Mouse (Mus musculus) heart, embryonic 12.5 days (tissue): ENCODE data around the gene Qprt. TPM values are rescaled to one million over a fixed set of nuclear protein-coding genes. Genes with fewer than 3 reads are reported as not detected.

Experiments
- ATAC-seq: fragments of 200-750 bp; cut with Nextera tagmentation; 2 replicates; pipeline ENCODE4 v1.8.0; 2017; ENCODE audit warnings: moderate TSS enrichment, moderate library complexity; ENCODE audit not compliant: insufficient number of reproducible peaks, low FRiP score
- H3K27ac ChIP-seq: fragments of 300-500 bp; sonication (generic); 2 replicates; pipeline ENCODE4 v1.5.1; 2016; ENCODE audit warnings: mild to moderate bottlenecking, moderate library complexity; ENCODE audit not compliant: poor library complexity, severe bottlenecking
- H3K27me3 ChIP-seq: fragments of 300-500 bp; sonication (generic); replicated peaks from 2 replicates; pipeline ENCODE4 v1.6.1; 2016; ENCODE audit warnings: mild to moderate bottlenecking, moderate library complexity
- H3K36me3 ChIP-seq: fragments of 300-500 bp; sonication (generic); 2 replicates; pipeline ENCODE4 v1.6.1; 2016; ENCODE audit warnings: mild to moderate bottlenecking, moderate library complexity
- H3K4me1 ChIP-seq: fragments of 300-500 bp; sonication (generic); replicated peaks from 2 replicates; pipeline ENCODE4 v1.6.1; 2016; ENCODE audit warnings: mild to moderate bottlenecking
- H3K4me2 ChIP-seq: fragments of 300-500 bp; sonication (generic); 2 replicates; pipeline ENCODE4 v1.6.1; 2016; ENCODE audit warnings: mild to moderate bottlenecking, moderate library complexity
- H3K4me3 ChIP-seq: fragments of 300-500 bp; sonication (generic); 2 replicates; pipeline ENCODE4 v1.5.1; 2016; ENCODE audit warnings: mild to moderate bottlenecking
- H3K9ac ChIP-seq: fragments of 300-500 bp; sonication (generic); 2 replicates; pipeline ENCODE4 v1.6.1; 2016; ENCODE audit warnings: mild to moderate bottlenecking, moderate library complexity
- H3K9me3 ChIP-seq: fragments of 300-500 bp; sonication (generic); replicated peaks from 2 replicates; pipeline ENCODE4 v1.6.1; 2016; ENCODE audit warnings: mild to moderate bottlenecking, moderate library complexity
- WGBS: fragments of 180-500 bp; shearing (Covaris S2); methylation state at CpG from one replicate; pipeline ENCODE4 v1.1.7; 2016; 5-methylcytosine and 5-hydroxymethylcytosine counted together
- polyA plus RNA-seq: library from polyadenylated mRNA; unstranded; fragments of >200 nt; fragmentation: Nextera tagmentation; extraction: Ambion mirVana; gene quantifications from 2 replicates; pipeline ENCODE4 v1.2.1, GENCODE M21; 2016

The Qprt gene
- polyA plus RNA-seq, 1 experiment from 2014 or later = 5.7 TPM

DNA sequence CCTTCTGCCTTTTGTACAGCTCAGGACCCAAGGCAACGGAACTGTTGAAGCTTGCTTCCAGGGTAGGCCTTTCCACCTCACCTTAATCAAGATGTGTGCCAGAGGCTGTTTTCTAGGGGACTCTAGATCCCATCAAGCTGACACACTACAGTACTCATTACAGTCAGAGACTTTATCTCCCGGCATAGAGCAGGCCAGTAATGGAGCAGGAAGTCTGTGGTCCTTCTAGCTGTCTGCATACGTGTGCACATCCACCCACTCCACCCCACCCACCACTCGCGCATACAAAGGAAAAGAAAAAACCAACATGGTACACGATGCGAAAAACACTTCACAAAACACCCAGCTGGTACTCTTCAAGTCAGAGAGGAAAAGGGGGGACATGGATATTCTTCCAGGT, 22.4 kb upstream of the Qprt start:
- Histone ChIP-seq H3K27ac (no peak overlapping the region), H3K4me2 (no peak overlapping the region), H3K4me1 (peaks cover 8% of the 10 kb centered on the region; the same call in 1 of the 2 replicates), H3K4me3 (no peak overlapping the region), H3K36me3 (no peaks in the 10 kb centered on the region), H3K9me3 (no peaks in the 10 kb centered on the region), H3K27me3 (no peaks in the 10 kb centered on the region), H3K9ac (no peak overlapping the region)
- no peak for ATAC-seq
- 57% methylated on average over 7 of the region's 7 CpGs for WGBS

DNA sequence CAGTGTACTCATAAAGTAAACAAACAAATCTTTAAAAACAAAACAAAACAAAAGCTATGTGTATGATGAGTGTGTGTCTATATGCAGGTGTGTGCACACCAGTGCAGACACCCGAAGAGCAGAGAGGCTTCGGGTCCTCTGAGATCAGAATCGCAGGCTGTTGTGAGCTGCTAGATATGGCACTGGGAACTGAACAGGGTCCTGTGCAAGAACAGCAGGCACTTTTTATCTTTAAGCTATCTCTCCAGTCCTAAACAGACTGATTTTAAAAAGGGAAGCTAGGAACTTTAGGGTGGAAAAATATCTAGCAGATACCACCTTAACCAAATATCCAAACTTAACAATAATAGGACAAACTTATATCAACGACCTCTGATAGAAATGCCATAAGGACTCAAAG, 20.6 kb upstream of the Qprt start:
- H3K27ac ChIP-seq = no peak overlapping the region
- no peak overlapping the region for H3K9ac ChIP-seq
- H3K9me3 ChIP-seq = no peaks in the 10 kb centered on the region
- H3K27me3 ChIP-seq = no peaks in the 10 kb centered on the region
- H3K36me3 ChIP-seq = no peaks in the 10 kb centered on the region
- H3K4me3 ChIP-seq = no peak overlapping the region
- no peak for ATAC-seq
- H3K4me1 ChIP-seq = 0 out of 2 replicates have a peak, but pooled peaks cover under 1% of the 10 kb centered on the region
- H3K4me2 ChIP-seq = no peak overlapping the region
- WGBS = 80% methylated on average over 4 of the region's 4 CpGs

DNA sequence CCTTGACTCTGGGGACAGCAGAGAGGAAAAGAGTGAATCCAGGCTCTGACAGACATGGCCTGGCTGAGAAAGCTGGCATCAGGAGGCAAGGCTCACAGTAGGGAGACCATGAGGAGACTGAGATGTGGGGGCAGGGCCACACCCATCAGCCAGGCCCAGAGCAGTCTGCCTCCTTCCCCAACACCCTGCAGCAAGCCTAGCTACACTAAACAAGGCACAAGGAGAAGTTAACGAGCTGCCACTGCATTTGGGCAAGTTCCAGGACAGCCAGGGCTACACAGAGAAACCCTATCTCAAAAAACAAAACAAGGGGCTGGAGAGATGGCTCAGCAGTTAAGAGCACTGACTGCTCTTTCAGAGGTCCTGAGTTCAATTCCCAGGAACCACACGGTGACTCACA, 20.2 kb upstream of the Qprt start:
- H3K4me1 ChIP-seq = no peaks in the 10 kb centered on the region
- WGBS = 54% methylated on average over 2 of the region's 2 CpGs
- H3K9ac ChIP-seq = no peak overlapping the region
- no peak for ATAC-seq
- H3K27ac ChIP-seq = no peak overlapping the region
- no peak overlapping the region for H3K4me2 ChIP-seq
- no peaks in the 10 kb centered on the region for H3K27me3 ChIP-seq
- H3K4me3 ChIP-seq = no peak overlapping the region
- H3K9me3 ChIP-seq = no peaks in the 10 kb centered on the region
- H3K36me3 ChIP-seq = no peaks in the 10 kb centered on the region

DNA sequence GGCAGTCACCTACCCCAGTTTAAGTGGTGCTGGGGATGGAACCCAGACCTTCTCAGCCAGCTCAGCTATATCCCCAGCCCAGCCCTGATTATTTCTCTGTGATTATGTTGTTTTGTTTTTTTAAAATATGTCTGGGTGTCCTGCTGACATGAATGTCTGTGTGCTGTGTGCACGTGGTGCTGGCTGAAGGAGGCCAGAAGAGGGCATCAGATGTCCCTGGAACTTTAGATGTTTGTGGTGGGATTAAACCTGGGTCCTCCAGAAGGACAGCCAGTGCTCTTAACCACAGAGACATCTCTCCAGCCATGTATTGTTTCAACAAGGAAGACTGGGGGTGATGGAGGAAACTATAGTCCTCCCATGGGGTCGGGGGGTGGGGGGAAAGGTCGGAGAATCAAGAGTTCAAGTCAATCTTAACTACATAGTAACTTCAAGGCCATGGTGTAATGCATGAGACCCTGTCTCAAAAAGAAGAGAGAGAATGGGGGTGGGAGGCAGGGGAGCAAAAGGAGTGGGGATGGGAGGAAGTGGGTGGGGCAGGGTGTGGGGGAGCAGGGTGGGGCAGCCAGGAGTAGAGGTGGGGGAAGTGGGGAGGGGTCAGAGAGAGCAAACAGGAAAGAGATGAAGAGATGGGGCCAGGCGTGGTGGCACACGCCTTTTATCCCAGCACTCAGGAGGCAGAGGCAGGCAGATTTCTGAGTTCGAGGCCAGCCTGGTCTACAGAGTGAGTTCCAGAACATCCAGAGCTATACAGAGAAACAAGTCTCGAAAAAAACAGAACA, 18.8 kb upstream of the Qprt start:
- no peaks in the 10 kb centered on the region for H3K36me3 ChIP-seq
- no peak for ATAC-seq
- no peaks in the 10 kb centered on the region for H3K9me3 ChIP-seq
- no peak overlapping the region for H3K4me2 ChIP-seq
- no peaks in the 10 kb centered on the region for H3K27me3 ChIP-seq
- WGBS = 65% methylated on average over 7 of the region's 7 CpGs
- H3K4me3 ChIP-seq = no peak overlapping the region
- H3K4me1 ChIP-seq = no peaks in the 10 kb centered on the region
- H3K9ac ChIP-seq = no peak overlapping the region
- no peak overlapping the region for H3K27ac ChIP-seq

DNA sequence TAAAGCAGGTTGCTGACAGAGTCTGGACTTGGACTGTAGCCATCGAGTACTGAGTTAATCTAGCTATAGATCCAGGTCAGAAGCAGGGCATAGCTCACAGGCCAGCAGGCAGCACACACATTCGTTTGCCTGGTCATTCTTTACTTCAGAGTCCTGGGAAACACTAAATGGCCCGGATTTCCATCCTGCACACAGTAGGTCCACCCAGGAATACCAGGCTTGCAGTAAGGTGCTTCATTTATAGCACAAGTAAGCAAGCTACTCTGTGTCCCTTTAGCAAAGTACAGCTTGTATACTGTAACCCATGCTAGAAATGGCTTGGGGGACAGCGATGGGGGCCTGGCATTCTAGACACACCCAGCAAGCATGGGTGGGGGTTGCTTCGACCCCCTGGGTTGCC, 17.5 kb upstream of the Qprt start:
- no peak overlapping the region for H3K4me3 ChIP-seq
- WGBS = 55% methylated on average over 5 of the region's 5 CpGs
- 0 out of 2 replicates have a peak, but pooled peaks cover 2% of the 10 kb centered on the region for H3K27me3 ChIP-seq
- H3K9me3 ChIP-seq = no peaks in the 10 kb centered on the region
- no peak overlapping the region for H3K27ac ChIP-seq
- ATAC-seq = no peak
- H3K4me1 ChIP-seq = no peaks in the 10 kb centered on the region
- H3K4me2 ChIP-seq = no peak overlapping the region
- H3K9ac ChIP-seq = no peak overlapping the region
- no peaks in the 10 kb centered on the region for H3K36me3 ChIP-seq

DNA sequence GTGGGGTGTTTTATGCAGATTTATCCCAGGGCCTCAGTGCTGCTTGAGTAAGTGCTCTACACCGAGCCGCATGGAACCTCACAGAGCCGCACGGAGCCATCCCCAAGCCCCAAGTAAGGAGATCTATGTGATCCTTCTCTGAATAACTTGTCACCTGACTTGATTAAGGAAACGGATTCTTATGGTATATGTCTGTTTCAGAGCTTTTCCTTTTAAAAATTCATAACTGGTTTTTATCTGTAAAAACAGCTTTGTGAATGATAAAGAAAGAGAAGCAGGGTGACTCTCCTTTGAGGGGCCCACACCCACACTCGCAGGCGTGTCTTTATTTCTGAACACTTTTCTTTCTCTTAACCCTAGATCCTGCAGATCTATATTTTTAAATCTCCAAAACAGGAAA, 17.1 kb upstream of the Qprt start:
- Histone ChIP-seq H3K9me3 (no peaks in the 10 kb centered on the region), H3K4me2 (no peak overlapping the region), H3K27ac (no peak overlapping the region), H3K4me1 (no peaks in the 10 kb centered on the region), H3K9ac (no peak overlapping the region), H3K27me3 (0 out of 2 replicates have a peak, but pooled peaks cover 5% of the 10 kb centered on the region), H3K4me3 (no peak overlapping the region), H3K36me3 (no peaks in the 10 kb centered on the region)
- 85% methylated on average over 7 of the region's 7 CpGs for WGBS
- ATAC-seq = no peak

DNA sequence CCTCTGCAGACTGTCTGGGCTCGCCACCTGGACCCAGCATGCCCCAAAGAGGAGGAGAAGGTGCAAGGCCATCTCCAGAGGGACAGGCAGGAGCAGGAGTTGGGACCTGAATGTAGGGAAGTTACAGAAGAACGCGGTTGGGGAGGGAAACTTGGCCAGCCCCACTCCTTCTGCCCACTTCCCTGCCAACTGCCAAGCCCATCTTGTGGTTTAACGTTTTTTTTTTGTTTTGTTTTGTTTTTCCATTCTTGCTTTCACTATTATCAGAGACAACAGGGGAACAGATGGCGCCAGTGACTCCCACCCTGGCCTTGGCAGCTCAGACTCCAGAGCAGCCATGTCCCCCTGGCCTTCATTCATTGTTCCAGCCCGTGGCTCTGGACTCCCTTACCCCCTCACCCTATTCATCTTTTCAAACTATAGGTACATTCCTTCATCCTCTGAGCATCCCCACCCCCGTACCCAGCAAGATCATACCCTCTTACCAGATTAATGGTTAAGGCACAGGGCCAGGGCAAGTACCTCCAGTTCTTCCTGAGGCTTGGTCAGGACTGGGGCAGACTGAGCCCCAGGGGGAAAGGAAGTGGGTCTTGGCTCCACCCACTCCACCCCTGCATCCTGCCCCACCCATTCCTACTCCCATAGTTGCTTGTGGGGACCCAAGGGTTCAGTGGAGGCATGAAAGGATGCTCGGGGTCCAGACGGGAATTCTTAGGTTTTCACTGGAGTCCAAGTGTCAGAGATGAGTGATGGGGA, 15.4 kb upstream of the Qprt start, which contains the start of gene Spn:
TSS of gene Spn (minus strand) at position 562 of the 756 bp plus-strand sequence.
- H3K9me3 ChIP-seq = no peaks in the 10 kb centered on the region
- H3K27me3 ChIP-seq = 0 out of 2 replicates have a peak, but pooled peaks cover 5% of the 10 kb centered on the region
- no peak for ATAC-seq
- H3K4me3 ChIP-seq = no peak within 1 kb of the TSS
- H3K36me3 ChIP-seq = no peaks in the 10 kb centered on the region
- H3K27ac ChIP-seq = no peak within 1 kb of the TSS
- no peak within 1 kb of the TSS for H3K4me2 ChIP-seq
- H3K4me1 ChIP-seq = no peaks in the 10 kb centered on the region
- H3K9ac ChIP-seq = no peak within 1 kb of the TSS
- 61% methylated on average over 9 of the region's 9 CpGs for WGBS

DNA sequence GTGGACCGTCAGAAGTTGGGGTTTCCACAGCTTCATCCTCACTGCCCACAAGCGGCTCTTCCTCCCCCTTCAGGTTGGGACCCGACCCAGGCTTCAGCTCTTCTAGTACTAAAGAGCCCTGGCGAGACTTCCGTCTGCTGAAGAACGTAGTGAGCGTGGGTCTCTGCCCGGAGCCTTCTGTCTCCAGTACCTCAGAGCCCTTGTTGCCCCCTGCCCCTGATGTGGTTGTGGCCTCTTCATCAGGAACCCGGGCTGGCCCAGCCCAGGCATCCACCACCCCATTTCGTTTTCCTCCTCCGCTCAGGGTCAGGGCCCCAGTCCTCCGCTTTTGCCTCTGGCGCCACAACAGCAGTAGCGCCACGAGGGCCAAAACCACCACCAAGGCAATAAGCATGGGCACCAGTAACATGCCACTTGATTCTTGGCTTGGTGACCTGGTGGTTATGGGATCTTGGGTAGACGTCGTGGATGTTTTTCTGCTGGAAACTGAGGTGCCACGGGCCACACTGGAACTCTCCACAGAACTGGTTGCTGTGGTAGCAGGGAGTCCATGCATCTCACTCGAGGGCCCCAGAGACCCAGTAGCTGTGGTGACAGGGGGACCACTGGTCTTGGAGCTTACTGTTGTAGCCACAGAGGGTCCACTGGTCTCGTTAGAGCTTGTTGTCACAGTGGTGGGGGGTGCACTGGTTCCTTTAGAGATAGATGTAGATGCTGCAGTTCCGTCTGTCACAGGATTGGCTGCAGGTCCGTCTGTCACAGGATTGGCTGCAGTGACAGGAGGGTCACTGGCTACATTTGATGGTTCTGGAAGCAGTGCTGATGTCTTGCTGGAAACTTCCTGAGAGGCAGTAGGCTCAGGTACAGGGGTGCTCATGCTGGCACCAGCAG, 14.4 kb upstream of the Qprt start:
- Histone ChIP-seq H3K27ac (no peak overlapping the region), H3K9me3 (no peaks in the 10 kb centered on the region), H3K9ac (no peak overlapping the region), H3K36me3 (no peaks in the 10 kb centered on the region), H3K4me1 (no peaks in the 10 kb centered on the region), H3K27me3 (0 out of 2 replicates have a peak, but pooled peaks cover 5% of the 10 kb centered on the region), H3K4me2 (no peak overlapping the region), H3K4me3 (no peak overlapping the region)
- WGBS = 74% methylated on average over 22 of the region's 22 CpGs
- no peak for ATAC-seq

DNA sequence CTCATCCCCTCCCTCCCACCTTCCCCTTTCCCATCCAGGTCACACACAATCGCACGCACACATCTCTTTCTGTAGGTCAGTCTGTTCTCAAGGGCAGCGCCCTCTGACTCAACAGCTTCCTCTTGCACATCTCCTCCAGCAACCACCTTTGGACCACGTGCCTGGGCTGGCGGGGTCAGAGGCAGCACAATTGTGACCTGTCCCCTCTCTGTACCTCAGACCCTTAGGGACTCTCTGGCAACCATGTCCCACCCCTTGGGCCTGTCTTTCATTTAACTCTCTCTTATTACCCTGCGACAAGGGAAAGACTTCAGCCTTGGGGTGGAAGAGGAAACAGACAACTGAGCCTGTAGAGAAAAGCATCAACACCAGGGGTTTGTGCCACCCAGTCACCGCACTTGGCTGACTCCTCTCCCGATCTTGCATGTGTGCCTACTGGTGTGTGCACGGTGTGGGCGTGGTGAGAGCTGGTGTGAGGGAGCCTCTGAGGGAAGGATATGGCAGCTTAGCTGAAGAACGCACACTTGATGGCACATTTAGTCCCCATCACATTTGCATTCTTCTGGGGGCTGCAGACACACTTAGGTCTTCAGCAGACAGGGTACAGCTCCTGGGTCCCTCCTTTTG, 12.9 kb upstream of the Qprt start:
- H3K27ac ChIP-seq = no peak overlapping the region
- H3K36me3 ChIP-seq = no peaks in the 10 kb centered on the region
- no peak overlapping the region for H3K4me3 ChIP-seq
- no peaks in the 10 kb centered on the region for H3K9me3 ChIP-seq
- no peak for ATAC-seq
- H3K27me3 ChIP-seq = 0 out of 2 replicates have a peak, but pooled peaks cover 5% of the 10 kb centered on the region
- no peak overlapping the region for H3K4me2 ChIP-seq
- no peaks in the 10 kb centered on the region for H3K4me1 ChIP-seq
- no peak overlapping the region for H3K9ac ChIP-seq
- 78% methylated on average over 11 of the region's 11 CpGs for WGBS

DNA sequence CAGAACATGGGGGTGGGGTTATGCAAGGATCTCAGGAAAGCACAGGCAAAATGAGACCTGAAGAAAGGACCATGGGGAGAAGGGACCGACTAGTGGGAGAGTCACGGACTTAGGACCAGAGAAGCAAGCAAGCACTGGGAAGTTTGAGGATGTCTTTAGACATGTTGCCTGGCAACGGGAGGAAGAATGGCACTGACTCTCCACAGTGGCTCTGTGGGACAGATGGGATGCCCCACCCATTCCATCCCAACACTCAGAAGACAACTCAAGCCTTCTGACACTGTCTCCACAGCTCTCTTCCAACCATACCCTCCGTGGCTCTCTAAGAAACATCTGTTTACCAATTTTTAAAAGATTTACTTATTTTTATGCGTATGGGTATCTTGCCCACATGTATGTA, 11.1 kb upstream of the Qprt start:
- Histone ChIP-seq H3K4me2 (no peak overlapping the region), H3K4me1 (no peaks in the 10 kb centered on the region), H3K9me3 (no peaks in the 10 kb centered on the region), H3K4me3 (no peak overlapping the region), H3K27ac (no peak overlapping the region), H3K36me3 (no peaks in the 10 kb centered on the region), H3K9ac (no peak overlapping the region), H3K27me3 (0 out of 2 replicates have a peak, but pooled peaks cover 5% of the 10 kb centered on the region)
- no peak for ATAC-seq
- 64% methylated on average over 5 of the region's 5 CpGs for WGBS
